Mouse (Mus musculus) bone marrow, adult 2 months (tissue): ENCODE measurements around the gene Nrg4.

Experiments used
- CTCF ChIP-seq: fragments of 200-500 bp; IDR thresholded peaks from 2 replicates; pipeline ENCODE4 v1.5.1; 2011; ENCODE audit warnings: low read length, control low read depth; ENCODE audit not compliant: control insufficient read depth, insufficient read depth
- POLR2A ChIP-seq: fragments of 200-500 bp; IDR thresholded peaks from 2 replicates; pipeline ENCODE4 v1.6.1; 2011; ENCODE audit warnings: low read depth, mild to moderate bottlenecking, control low read depth, low read length, borderline replicate concordance; ENCODE audit not compliant: control insufficient read depth

GRCm38 (mm10) chr9:55232110-55232509, 94.5 kb downstream of the Nrg4 start:
- no peak for TF ChIP-seq CTCF
- no peak for TF ChIP-seq POLR2A
